Mouse (Mus musculus) myocyte (in vitro differentiated cells): ENCODE measurements around the gene Spock1.

Experiments used
- E2F4 ChIP-seq: IDR thresholded peaks from one replicate; pipeline ENCODE4 v1.6.1; 2011; ENCODE audit warnings: mild to moderate bottlenecking, control low read depth, moderate library complexity; ENCODE audit not compliant: insufficient read depth
- MAX ChIP-seq: IDR thresholded peaks from one replicate; pipeline ENCODE4 v1.6.1; 2011; ENCODE audit warnings: low read depth, mild to moderate bottlenecking, control low read depth
- MYOD1 ChIP-seq, 3 experiments: IDR thresholded peaks; one replicate each; pipeline ENCODE4 v1.6.1; 2011; ENCODE audit warnings: control low read depth in 2 of 3, low read depth in 2 of 3, mild to moderate bottlenecking in 2 of 3, moderate library complexity in 1 of 3; ENCODE audit not compliant: insufficient read length in 2 of 3, control insufficient read depth in 1 of 3
- POLR2A ChIP-seq: IDR thresholded peaks from one replicate; pipeline ENCODE4 v1.6.1; 2011; ENCODE audit warnings: low read depth, mild to moderate bottlenecking, control low read depth, moderate library complexity; ENCODE audit not compliant: insufficient read length
- SRF ChIP-seq: IDR thresholded peaks from one replicate; pipeline ENCODE4 v1.6.1; 2011; ENCODE audit warnings: low read depth; ENCODE audit not compliant: control insufficient read depth, insufficient read length
- TCF12 ChIP-seq: IDR thresholded peaks from one replicate; pipeline ENCODE4 v1.6.1; 2011; ENCODE audit warnings: mild to moderate bottlenecking, control low read depth; ENCODE audit not compliant: poor library complexity, insufficient read depth, severe bottlenecking
- USF1 ChIP-seq: IDR thresholded peaks from one replicate; pipeline ENCODE4 v1.6.1; 2011; ENCODE audit warnings: low read depth, mild to moderate bottlenecking, control low read depth, moderate library complexity

GRCm38 (mm10) chr13:57418781-57419180 lies 489.4 kb downstream of the Spock1 start:
- no peak for TF ChIP-seq POLR2A
- no peak for TF ChIP-seq E2F4
- TF ChIP-seq SRF: no peak
- no peak for TF ChIP-seq USF1
- TF ChIP-seq MAX: no peak
- TF ChIP-seq TCF12: no peak
- no peak for TF ChIP-seq MYOD1 (IDR thresholded peaks at IDR 0.05; ENCODE audit: control insufficient read depth in 1 of 3, insufficient read length in 2 of 3, low read depth in 2 of 3)
